Mouse (Mus musculus): ENCODE measurements around the gene Iqch.

- no peak for TF ChIP-seq CTCF (IDR thresholded peaks at IDR 0.05; ENCODE audit: borderline replicate concordance, insufficient read depth, low read depth, low read length)
- TF ChIP-seq POLR2A (IDR thresholded peaks at IDR 0.05; ENCODE audit: borderline replicate concordance, insufficient read depth, low read length) = no peak
These were observed 78.9 kb downstream of the Iqch start for GRCm38 (mm10) chr9:63523251-63523936.
